Mouse (Mus musculus): Measurements from ENCODE around the gene Tmod1. TPM values are rescaled to one million over a fixed set of nuclear protein-coding genes. Genes with fewer than 3 reads are reported as not detected.

Tmod1 gene
- polyA plus RNA-seq (2014; fragmentation: Nextera tagmentation; extraction: Ambion mirVana), result 0.80 and 0.93 TPM in 2 replicates

DNA sequence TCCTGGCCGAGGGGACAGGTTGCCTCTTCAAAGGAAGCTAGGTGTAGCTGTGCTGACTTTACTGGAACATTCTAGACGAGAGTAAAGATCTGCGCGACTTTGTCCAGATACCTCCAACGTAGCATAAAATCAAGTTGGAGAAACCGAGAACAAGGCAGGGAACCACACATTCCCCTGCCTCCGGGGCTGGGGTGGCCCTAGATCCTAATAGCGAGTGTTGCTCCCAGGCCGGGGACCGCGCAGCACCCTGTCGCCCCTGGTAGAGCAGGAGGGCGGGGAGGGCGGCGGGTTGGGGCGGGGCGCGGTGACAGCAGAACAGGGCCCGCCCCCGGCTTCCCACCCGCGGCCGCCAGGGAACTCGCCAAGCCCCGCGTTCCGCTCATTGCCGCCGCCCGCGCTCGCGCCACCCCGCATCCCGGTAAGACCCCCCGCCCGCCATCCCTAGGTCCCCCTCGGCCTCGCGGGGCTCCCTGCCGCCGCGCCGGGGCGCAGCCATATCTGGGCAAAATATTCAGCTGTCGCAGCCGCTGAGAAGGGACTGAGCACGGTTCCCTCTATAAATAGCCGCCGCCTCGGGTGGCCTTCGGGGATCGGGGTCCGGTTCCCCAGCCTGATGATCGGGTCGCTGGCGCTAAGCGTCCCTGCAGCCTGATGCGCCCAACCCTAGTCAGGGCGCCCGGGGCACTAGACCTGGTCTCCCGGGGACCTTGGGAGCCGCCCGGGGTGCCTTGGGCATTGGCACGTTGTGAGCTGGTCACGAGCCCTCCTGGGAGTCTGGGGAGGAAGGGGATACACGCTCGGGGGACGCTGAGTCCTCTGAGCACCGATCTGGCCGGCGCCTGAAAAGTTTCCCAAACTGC lies at the start of gene Tmod1:
TSS of gene Tmod1 (plus strand) at position 44 of the 860 bp plus-strand sequence.
- Histone ChIP-seq H3K4me1 (ENCODE audit: control insufficient read depth, insufficient read depth, low read length) (peaks cover 9% of the 10 kb centered on the region), H3K27ac (ENCODE audit: low read depth, low read length) (no peak within 1 kb of the TSS), H3K4me3 (ENCODE audit: low read depth, low read length) (peak within 1 kb of the TSS; percentile 45), H3K9me3 (replicated peaks; ENCODE audit: control insufficient read depth, low read length) (no peaks in the 10 kb centered on the region), H3K9ac (ENCODE audit: low read length) (peak within 1 kb of the TSS; percentile 60), H3K36me3 (ENCODE audit: control insufficient read depth, insufficient read depth, low read length) (no peaks in the 10 kb centered on the region), H3K4me2 (ENCODE audit: low read length) (peak within 1 kb of the TSS; percentile 95), H3K27me3 (replicated peaks; ENCODE audit: control insufficient read depth, insufficient read depth, low read length) (peaks cover 26% of the 10 kb centered on the region)
- ATAC-seq (peak; percentile 75), DNase-seq (ENCODE audit: low spot score) (peak; percentile 52)
- 2% methylated on average over 59 of the region's 72 CpGs for WGBS

DNA sequence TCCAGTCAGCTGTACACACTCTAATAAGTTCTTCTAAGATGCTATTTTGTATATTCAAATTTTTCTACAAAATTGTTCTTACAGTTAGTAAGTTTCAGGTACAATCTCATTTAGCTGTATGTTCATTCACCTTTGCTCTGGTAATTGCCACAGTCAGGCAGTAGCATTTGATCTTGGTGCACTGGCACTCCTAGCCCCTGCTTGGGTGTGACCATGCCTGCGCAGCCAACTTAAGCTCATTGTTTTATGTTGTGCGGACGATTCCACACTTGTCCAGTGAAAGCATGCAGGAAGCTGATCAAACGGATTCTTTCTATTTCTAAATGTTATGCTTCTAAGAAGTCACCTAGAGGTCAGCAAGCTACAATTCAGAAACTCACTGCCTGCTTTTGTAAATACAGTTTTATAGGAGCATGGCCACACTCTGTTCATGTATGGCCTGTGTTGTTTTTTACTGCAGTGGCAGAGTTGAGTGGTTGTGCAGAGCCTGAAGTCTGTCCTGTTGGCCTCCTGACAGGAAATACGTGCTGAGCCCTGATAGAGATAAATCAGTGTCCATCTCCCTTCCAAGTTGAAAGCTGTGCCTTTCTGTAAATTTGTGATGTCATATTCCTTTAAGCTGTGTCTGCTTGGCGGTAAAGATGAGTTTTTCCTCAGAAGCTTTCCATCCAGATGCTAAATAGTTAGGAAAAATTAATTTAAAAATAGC lies 48.2 kb upstream of the Tmod1 start:
- Histone ChIP-seq H3K9ac (ENCODE audit: low read length) (no peak overlapping the region), H3K4me3 (ENCODE audit: low read depth, low read length) (no peak overlapping the region), H3K27me3 (replicated peaks; ENCODE audit: control insufficient read depth, insufficient read depth, low read length) (no peaks in the 10 kb centered on the region), H3K4me1 (ENCODE audit: control insufficient read depth, insufficient read depth, low read length) (no peaks in the 10 kb centered on the region), H3K9me3 (replicated peaks; ENCODE audit: control insufficient read depth, low read length) (no peaks in the 10 kb centered on the region), H3K36me3 (ENCODE audit: control insufficient read depth, insufficient read depth, low read length) (no peaks in the 10 kb centered on the region), H3K4me2 (ENCODE audit: low read length) (no peak overlapping the region), H3K27ac (ENCODE audit: low read depth, low read length) (no peak overlapping the region)
- no peak for ATAC-seq
- 82% methylated on average over 6 of the region's 6 CpGs for WGBS
- no peak for DNase-seq (ENCODE audit: low spot score)

GRCm38 (mm10) chr4:45998536-45998935 lies 40.2 kb upstream of the Tmod1 start:
- no peak overlapping the region for H3K27ac ChIP-seq (ENCODE audit: low read depth, low read length)
- no peak for DNase-seq (ENCODE audit: low spot score)
- H3K27me3 ChIP-seq (replicated peaks; ENCODE audit: control insufficient read depth, insufficient read depth, low read length), result no peaks in the 10 kb centered on the region
- H3K36me3 ChIP-seq (ENCODE audit: control insufficient read depth, insufficient read depth, low read length), result no peaks in the 10 kb centered on the region
- no peaks in the 10 kb centered on the region for H3K9me3 ChIP-seq (replicated peaks; ENCODE audit: control insufficient read depth, low read length)
- no peak overlapping the region for H3K4me3 ChIP-seq (ENCODE audit: low read depth, low read length)
- H3K4me2 ChIP-seq (ENCODE audit: low read length), result no peak overlapping the region
- WGBS, result 81% methylated on average over 4 of the region's 4 CpGs
- ATAC-seq, result no peak
- H3K9ac ChIP-seq (ENCODE audit: low read length), result no peak overlapping the region
- H3K4me1 ChIP-seq (ENCODE audit: control insufficient read depth, insufficient read depth, low read length), result no peaks in the 10 kb centered on the region

DNA sequence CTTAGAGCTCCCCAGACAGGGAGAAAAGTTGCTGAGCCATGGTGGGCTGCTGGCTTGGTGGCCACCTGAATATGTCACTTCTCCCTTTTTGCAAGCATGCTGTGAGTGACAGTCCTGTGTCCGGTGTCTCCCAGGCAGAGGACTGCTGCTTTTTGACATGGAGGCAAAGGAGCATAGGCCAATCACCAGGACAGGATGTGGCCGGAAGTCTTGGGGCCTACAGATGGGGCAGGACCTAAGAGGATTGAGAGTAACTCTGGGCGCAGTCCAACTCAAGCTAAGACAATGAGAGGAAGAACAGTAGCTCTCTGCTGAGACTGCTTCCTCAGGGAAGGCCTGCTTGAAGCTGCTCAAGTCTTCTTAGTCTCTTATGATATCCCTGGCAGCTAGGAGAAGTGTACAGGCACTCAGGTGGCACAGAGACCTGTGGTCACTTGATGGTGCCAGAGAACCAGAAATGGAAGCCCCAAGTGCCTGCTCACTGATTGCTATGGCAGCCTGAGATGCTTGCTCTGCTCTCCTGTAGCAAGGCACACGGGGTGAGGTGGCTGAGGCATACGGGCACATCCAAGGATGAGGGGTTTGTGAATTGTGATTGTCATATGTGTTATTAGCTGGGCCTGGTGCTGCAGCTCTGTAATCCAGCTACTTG lies 30.5 kb upstream of the Tmod1 start:
- Histone ChIP-seq H3K4me3 (ENCODE audit: low read depth, low read length) (no peak overlapping the region), H3K4me2 (ENCODE audit: low read length) (no peak overlapping the region), H3K9me3 (replicated peaks; ENCODE audit: control insufficient read depth, low read length) (no peaks in the 10 kb centered on the region), H3K36me3 (ENCODE audit: control insufficient read depth, insufficient read depth, low read length) (peaks cover 9% of the 10 kb centered on the region; the same call in 1 of the 2 replicates), H3K27me3 (replicated peaks; ENCODE audit: control insufficient read depth, insufficient read depth, low read length) (no peaks in the 10 kb centered on the region), H3K9ac (ENCODE audit: low read length) (no peak overlapping the region), H3K27ac (ENCODE audit: low read depth, low read length) (no peak overlapping the region), H3K4me1 (ENCODE audit: control insufficient read depth, insufficient read depth, low read length) (no peaks in the 10 kb centered on the region)
- 88% methylated on average over 5 of the region's 5 CpGs for WGBS
- ATAC-seq (no peak), DNase-seq (ENCODE audit: low spot score) (no peak)

DNA sequence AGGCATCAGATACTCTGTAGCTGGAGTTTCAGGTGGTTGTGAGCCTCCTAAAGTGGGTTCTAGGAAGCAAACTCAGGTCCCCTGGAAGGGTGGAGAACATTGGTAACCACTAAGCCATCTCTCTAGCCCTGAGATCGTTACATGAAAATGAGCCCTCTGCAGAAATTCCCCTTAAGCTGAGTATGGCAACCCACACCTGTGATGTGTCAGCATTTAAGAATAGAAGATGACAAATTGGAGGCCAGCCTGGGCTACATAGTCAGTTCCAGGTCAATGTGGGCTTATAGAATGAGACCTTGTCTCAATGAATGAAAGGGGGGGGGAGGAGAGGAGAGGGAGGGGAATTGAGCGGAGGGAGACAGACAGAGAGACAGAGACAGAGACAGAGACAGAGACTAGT lies 27.0 kb upstream of the Tmod1 start:
- H3K4me2 ChIP-seq (ENCODE audit: low read length), result no peak overlapping the region
- no peaks in the 10 kb centered on the region for H3K4me1 ChIP-seq (ENCODE audit: control insufficient read depth, insufficient read depth, low read length)
- DNase-seq (ENCODE audit: low spot score) (no peak), ATAC-seq (no peak)
- H3K4me3 ChIP-seq (ENCODE audit: low read depth, low read length), result no peak overlapping the region
- no peak overlapping the region for H3K9ac ChIP-seq (ENCODE audit: low read length)
- no peaks in the 10 kb centered on the region for H3K9me3 ChIP-seq (replicated peaks; ENCODE audit: control insufficient read depth, low read length)
- 86% methylated on average over 2 of the region's 2 CpGs for WGBS
- H3K36me3 ChIP-seq (ENCODE audit: control insufficient read depth, insufficient read depth, low read length), result no peaks in the 10 kb centered on the region
- H3K27ac ChIP-seq (ENCODE audit: low read depth, low read length), result no peak overlapping the region
- no peaks in the 10 kb centered on the region for H3K27me3 ChIP-seq (replicated peaks; ENCODE audit: control insufficient read depth, insufficient read depth, low read length)

DNA sequence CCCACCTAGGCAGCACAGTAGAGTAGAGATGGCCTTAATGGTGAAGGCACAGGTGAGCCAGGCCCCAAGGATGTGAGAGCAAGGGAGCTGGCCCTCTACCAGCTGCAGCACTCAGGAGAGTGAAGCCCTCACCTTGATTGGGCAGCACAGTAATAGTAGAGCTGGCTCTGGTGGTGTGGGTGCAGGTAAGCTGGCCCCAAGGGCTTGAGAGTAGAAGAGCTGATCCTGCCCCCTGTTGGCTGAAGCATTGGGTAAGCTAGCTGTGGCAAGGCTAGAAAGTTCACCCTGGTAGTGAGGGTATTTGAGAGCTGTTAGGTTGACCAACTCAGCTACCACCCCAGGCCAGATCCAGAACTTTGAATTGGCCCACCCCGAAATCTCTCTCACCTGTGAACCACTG lies 23.1 kb upstream of the Tmod1 start:
- Histone ChIP-seq H3K27me3 (replicated peaks; ENCODE audit: control insufficient read depth, insufficient read depth, low read length) (no peaks in the 10 kb centered on the region), H3K4me2 (ENCODE audit: low read length) (no peak overlapping the region)
- 92% methylated on average over 1 of the region's 1 CpGs for WGBS

DNA sequence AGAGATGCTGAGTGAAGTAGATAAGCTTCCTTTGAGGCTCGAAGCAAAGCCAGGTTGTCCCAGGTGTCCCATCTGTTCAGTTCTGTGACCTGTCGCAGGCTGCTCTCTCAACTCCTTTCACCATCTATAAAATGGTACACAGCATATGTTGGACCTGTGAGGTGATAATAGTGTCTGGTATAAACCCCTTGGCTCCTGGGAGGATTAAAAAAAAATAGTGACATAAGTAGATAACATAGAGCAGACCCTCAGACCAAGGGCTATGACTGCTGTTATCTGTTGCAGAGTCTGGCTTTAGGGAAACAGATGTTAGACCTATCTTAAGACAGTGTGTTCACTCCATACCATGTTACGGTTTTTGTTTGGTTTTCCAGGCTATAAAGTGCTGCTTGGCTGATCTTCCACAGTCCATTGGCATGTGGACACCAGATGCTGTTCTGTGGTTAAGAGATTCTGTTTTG lies 15.7 kb upstream of the Tmod1 start:
- ATAC-seq (no peak), DNase-seq (ENCODE audit: low spot score) (no peak)
- no peaks in the 10 kb centered on the region for H3K27me3 ChIP-seq (replicated peaks; ENCODE audit: control insufficient read depth, insufficient read depth, low read length)
- no peak overlapping the region for H3K4me2 ChIP-seq (ENCODE audit: low read length)
- WGBS, result 75% methylated on average over 3 of the region's 3 CpGs
- H3K4me3 ChIP-seq (ENCODE audit: low read depth, low read length), result no peak overlapping the region
- no peak overlapping the region for H3K27ac ChIP-seq (ENCODE audit: low read depth, low read length)
- no peaks in the 10 kb centered on the region for H3K9me3 ChIP-seq (replicated peaks; ENCODE audit: control insufficient read depth, low read length)
- no peaks in the 10 kb centered on the region for H3K4me1 ChIP-seq (ENCODE audit: control insufficient read depth, insufficient read depth, low read length)
- H3K36me3 ChIP-seq (ENCODE audit: control insufficient read depth, insufficient read depth, low read length), result no peaks in the 10 kb centered on the region
- no peak overlapping the region for H3K9ac ChIP-seq (ENCODE audit: low read length)

More for the DNA sequence above, 23.1 kb upstream of the Tmod1 start:
- no peak overlapping the region for H3K4me3 ChIP-seq (ENCODE audit: low read depth, low read length)
- H3K36me3 ChIP-seq (ENCODE audit: control insufficient read depth, insufficient read depth, low read length), result no peaks in the 10 kb centered on the region
- H3K9me3 ChIP-seq (replicated peaks; ENCODE audit: control insufficient read depth, low read length), result no peaks in the 10 kb centered on the region
- DNase-seq (ENCODE audit: low spot score) (no peak), ATAC-seq (no peak)
- no peak overlapping the region for H3K27ac ChIP-seq (ENCODE audit: low read depth, low read length)
- no peaks in the 10 kb centered on the region for H3K4me1 ChIP-seq (ENCODE audit: control insufficient read depth, insufficient read depth, low read length)
- no peak overlapping the region for H3K9ac ChIP-seq (ENCODE audit: low read length)

GRCm38 (mm10) chr4:46025893-46026292 lies 12.8 kb upstream of the Tmod1 start:
- WGBS, result 62% methylated on average over 7 of the region's 7 CpGs
- peak; percentile 42 for DNase-seq (ENCODE audit: low spot score)

More at GRCm38 (mm10) chr4:46025893-46026292, 12.8 kb upstream of the Tmod1 start:
- no peaks in the 10 kb centered on the region for H3K4me1 ChIP-seq (ENCODE audit: control insufficient read depth, insufficient read depth, low read length)
- no peaks in the 10 kb centered on the region for H3K36me3 ChIP-seq (ENCODE audit: control insufficient read depth, insufficient read depth, low read length)
- H3K4me2 ChIP-seq (ENCODE audit: low read length), result no peak overlapping the region
- no peak overlapping the region for H3K9ac ChIP-seq (ENCODE audit: low read length)
- H3K27me3 ChIP-seq (replicated peaks; ENCODE audit: control insufficient read depth, insufficient read depth, low read length), result no peaks in the 10 kb centered on the region
- H3K9me3 ChIP-seq (replicated peaks; ENCODE audit: control insufficient read depth, low read length), result no peaks in the 10 kb centered on the region
- H3K4me3 ChIP-seq (ENCODE audit: low read depth, low read length), result no peak overlapping the region
- no peak overlapping the region for H3K27ac ChIP-seq (ENCODE audit: low read depth, low read length)
- no peak for ATAC-seq

All from forebrain, embryonic 14.5 days (tissue).